Mouse (Mus musculus): ENCODE data around the gene Csnk1g2. TPM values are rescaled to one million over a fixed set of nuclear protein-coding genes. Genes with fewer than 3 reads are reported as not detected.
"Not testable (repeated sequence)": the region's sequence is repeated elsewhere in the genome, so short reads cannot be mapped to it uniquely, and the experiment has no call there.

Csnk1g2 gene
- total RNA-seq, 2 experiments from 2014 or later: 121 to 141 TPM

- DNase-seq: peak; percentile 93
Observed at GRCm38 (mm10) chr10:80602698-80603325, 19.8 kb upstream of the Csnk1g2 start, which contains the start of the genes Scamp4 and Adat3. Gene Scamp4, plus strand, starts transcription at chr10:80602872. Gene Adat3, plus strand, starts transcription at chr10:80602880.

- no peak for DNase-seq
Observed at GRCm38 (mm10) chr10:80603364-80603763, 19.3 kb upstream of the Csnk1g2 start.

GRCm38 (mm10) chr10:80604001-80604509 lies 18.6 kb upstream of the Csnk1g2 start:
- no peak for DNase-seq

GRCm38 (mm10) chr10:80604988-80605387 lies 17.6 kb upstream of the Csnk1g2 start:
- DNase-seq: no peak

GRCm38 (mm10) chr10:80605721-80606120 lies 16.9 kb upstream of the Csnk1g2 start, which contains the start of gene Gm49322:
Gene Gm49322, plus strand, starts transcription at chr10:80606021.
- DNase-seq: not testable (repeated sequence)

- DNase-seq: no peak
Observed at GRCm38 (mm10) chr10:80606306-80606705, 16.3 kb upstream of the Csnk1g2 start.

- no peak for DNase-seq
Observed at GRCm38 (mm10) chr10:80606737-80607350, 15.8 kb upstream of the Csnk1g2 start.

GRCm38 (mm10) chr10:80608435-80608834 lies 14.2 kb upstream of the Csnk1g2 start:
- no peak for DNase-seq

GRCm38 (mm10) chr10:80609269-80609924 lies 13.2 kb upstream of the Csnk1g2 start:
- DNase-seq: no peak

- DNase-seq: no peak
Observed at GRCm38 (mm10) chr10:80610116-80610785, 12.4 kb upstream of the Csnk1g2 start.

GRCm38 (mm10) chr10:80611024-80611423 lies 11.6 kb upstream of the Csnk1g2 start:
- DNase-seq: peak; percentile 50

- DNase-seq: no peak
Observed at GRCm38 (mm10) chr10:80611905-80612304, 10.7 kb upstream of the Csnk1g2 start.

- DNase-seq: no peak
Observed at GRCm38 (mm10) chr10:80613821-80614220, 8.8 kb upstream of the Csnk1g2 start.

- no peak for DNase-seq
Observed at GRCm38 (mm10) chr10:80614351-80614750, 8.3 kb upstream of the Csnk1g2 start.

GRCm38 (mm10) chr10:80618181-80618580 lies 4.5 kb upstream of the Csnk1g2 start:
- peak; percentile 57 for DNase-seq

GRCm38 (mm10) chr10:80619465-80620244 lies 3.0 kb upstream of the Csnk1g2 start:
- no peak for DNase-seq

GRCm38 (mm10) chr10:80620365-80620764 lies 2.3 kb upstream of the Csnk1g2 start:
- DNase-seq: no peak

- no peak for DNase-seq
Observed at GRCm38 (mm10) chr10:80620796-80621689, 1.6 kb upstream of the Csnk1g2 start.

GRCm38 (mm10) chr10:80621690-80621939 lies 1.0 kb upstream of the Csnk1g2 start:
- DNase-seq: no peak

GRCm38 (mm10) chr10:80621940-80622660 lies 538 bp upstream of the Csnk1g2 start:
- DNase-seq: peak; percentile 99

All from gastrocnemius, postnatal 10 days (tissue).